Mouse (Mus musculus) E14TG2a.4 (cell line): ENCODE results near the gene Arpc3.

Experiments
- CTCF ChIP-seq: conservative IDR thresholded peaks from 2 replicates; pipeline ENCODE4 v1.5.1; 2014; ENCODE audit warnings: low read length
- NANOG ChIP-seq: IDR thresholded peaks from 2 replicates; pipeline ENCODE4 v1.6.1; 2014; ENCODE audit warnings: borderline replicate concordance, low read length, mixed read lengths
- POU5F1 ChIP-seq: IDR thresholded peaks from 2 replicates; pipeline ENCODE4 v1.6.1; 2014; ENCODE audit warnings: low read length, borderline replicate concordance

DNA sequence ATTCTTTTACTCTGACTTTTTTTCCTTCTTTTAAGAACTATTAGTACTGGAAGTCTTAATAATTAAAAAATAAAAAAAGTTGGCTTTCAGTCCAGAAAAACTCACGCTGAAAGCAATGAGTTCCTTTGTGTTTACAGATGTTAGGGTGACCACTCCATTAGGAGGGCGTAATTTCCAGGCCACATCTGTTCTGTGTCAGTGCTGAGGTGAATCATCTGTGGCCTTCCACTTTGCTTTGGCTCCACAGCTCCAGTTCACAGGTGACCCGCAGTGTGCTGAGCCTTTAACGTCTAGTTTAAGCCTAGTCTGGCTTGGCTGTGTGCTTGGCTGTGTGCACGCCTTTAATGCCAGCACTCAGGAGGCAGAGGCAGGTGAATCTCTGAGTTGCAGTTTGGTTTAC, 20.2 kb downstream of the Arpc3 start:
- TF ChIP-seq CTCF (no peak), POU5F1 (no peak), NANOG (no peak)
